Mouse (Mus musculus): ENCODE results near the gene Mcidas.

- TF ChIP-seq USF2 (conservative IDR thresholded peaks at IDR 0.05; ENCODE audit: low read depth, low read length) = no peak
- TF ChIP-seq POLR2A (IDR thresholded peaks at IDR 0.05; ENCODE audit: low read depth, low read length) = no peak
- TF ChIP-seq USF1 (IDR thresholded peaks at IDR 0.05; ENCODE audit: low read depth, low read length) = no peak
- no peak for TF ChIP-seq CTCF (conservative IDR thresholded peaks at IDR 0.05 in 1 of 2, IDR thresholded peaks at IDR 0.05 in 1 of 2; ENCODE audit: low read depth in 2 of 2, low read length in 2 of 2)
- no peak for TF ChIP-seq MAX (IDR thresholded peaks at IDR 0.05; ENCODE audit: low read length)
- TF ChIP-seq UBTF (IDR thresholded peaks at IDR 0.05; ENCODE audit: low read depth, low read length) = no peak
Measured at GRCm38 (mm10) chr13:113047018-113047417, 53.4 kb downstream of the Mcidas start.

Measured in CH12.LX (cell line).